Mouse (Mus musculus): ENCODE data around the gene Sult1a1.
"Not testable (repeated sequence)": the region's sequence is repeated elsewhere in the genome, so short reads cannot be mapped to it uniquely, and the experiment has no call there.

The Sult1a1 gene

GRCm38 (mm10) chr7:126696886-126697285 lies 20.7 kb upstream of the Sult1a1 start:
- DNase-seq (ENCODE audit: low spot score in 2 of 2) = no peak

DNA sequence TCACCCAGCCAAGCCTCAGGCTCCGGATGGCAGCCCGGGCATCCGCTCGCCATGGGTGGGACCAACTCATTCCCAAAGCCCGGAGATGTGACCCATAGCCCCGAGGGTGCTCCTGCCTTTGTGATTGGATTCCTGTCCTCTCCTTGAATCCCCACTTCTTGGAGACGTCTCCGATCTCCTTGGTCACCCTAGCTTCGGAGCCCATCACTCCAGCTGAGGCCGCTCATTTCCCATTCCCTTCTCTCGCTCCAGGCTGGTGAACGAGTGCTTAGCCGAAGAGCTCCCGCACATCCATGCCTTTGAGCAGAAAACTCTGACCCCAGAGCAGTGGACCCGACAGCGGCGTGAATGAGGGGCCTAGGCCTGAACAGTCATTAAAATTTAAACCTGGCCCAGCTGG lies 20.1 kb upstream of the Sult1a1 start:
- no peak for DNase-seq (ENCODE audit: low spot score in 2 of 2)

DNA sequence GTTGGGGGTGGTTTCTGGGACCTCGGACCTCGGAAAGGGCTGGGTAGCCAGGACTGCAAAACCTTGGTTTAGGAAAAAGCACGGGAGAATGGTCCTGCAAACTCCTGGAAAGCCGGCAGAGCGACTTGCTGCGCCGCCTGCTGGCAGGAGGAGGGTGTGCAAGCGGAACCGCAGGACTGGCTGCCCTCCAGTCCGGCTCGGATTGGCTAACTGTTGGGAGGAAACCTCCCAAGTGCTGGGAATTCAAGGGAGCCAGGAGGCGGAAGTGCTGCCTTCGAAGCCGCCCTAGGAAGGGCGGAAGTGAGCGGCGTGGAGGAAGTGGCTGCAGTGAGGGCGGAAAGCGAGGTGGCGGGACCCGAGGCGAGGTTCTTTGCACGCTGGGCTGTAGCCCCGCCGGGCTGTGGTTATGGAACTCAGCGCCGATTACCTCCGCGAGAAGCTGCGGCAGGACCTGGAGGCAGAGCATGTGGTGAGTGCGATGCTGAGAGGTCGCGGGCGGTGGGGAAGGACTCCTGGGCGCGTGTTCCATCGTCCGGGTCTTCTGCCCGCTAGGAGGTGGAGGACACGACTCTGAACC lies 19.5 kb upstream of the Sult1a1 start, which contains the start of gene Slx1b:
Gene Slx1b, minus strand, starts transcription at position 154 of the 577 bp plus-strand sequence.
- peak; percentile 84 to 90 for DNase-seq (ENCODE audit: low spot score in 2 of 2)

DNA sequence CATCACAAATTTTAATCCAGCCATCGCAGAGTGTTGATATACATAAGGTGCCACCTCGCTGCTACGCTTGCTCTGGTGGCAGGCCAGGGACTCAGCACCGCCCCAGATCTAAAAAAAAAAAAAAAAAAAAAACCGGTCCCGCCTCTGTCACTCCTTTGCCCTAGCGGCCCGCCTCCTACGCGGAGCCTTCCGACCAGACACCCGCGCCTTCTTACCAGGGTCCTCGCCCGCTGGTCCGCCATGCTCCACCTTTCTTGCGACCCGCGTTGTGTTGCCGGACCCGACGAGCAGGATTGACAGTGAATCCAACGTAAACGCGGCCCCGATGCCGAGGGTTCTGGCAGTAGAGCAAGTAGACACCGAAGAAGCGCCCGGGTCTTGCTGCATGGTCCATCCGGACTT lies 19.0 kb upstream of the Sult1a1 start, which contains the start of gene Bola2:
Gene Bola2, plus strand, starts transcription at position 192 of the 402 bp plus-strand sequence.
- DNase-seq (ENCODE audit: low spot score in 2 of 2) = no peak

- no peak for DNase-seq (ENCODE audit: low spot score in 2 of 2)
Measured at GRCm38 (mm10) chr7:126694441-126695051, 18.3 kb upstream of the Sult1a1 start.

- DNase-seq (ENCODE audit: low spot score in 2 of 2) = no peak
Measured at GRCm38 (mm10) chr7:126693781-126694180, 17.5 kb upstream of the Sult1a1 start.

DNA sequence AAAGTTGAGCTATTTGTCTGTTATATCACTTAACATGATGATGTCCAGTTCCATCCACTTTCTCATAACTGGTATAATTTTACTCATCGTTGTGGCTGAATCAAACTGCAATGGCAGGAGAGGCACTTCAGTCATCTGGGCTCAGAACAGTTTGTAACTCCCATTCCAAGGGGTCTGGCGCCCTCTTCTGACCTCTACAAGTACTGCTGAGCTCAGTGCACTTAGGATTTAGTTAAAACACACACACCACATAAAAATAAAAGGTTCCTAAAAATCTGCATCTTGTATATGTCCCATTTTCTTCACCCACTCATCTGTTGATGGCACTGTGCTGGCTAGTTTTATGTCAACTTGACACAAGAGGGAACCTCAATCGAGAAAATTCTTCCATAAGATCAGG lies 17.0 kb upstream of the Sult1a1 start:
- DNase-seq (ENCODE audit: low spot score in 2 of 2) = peak; percentile 67 to 74

DNA sequence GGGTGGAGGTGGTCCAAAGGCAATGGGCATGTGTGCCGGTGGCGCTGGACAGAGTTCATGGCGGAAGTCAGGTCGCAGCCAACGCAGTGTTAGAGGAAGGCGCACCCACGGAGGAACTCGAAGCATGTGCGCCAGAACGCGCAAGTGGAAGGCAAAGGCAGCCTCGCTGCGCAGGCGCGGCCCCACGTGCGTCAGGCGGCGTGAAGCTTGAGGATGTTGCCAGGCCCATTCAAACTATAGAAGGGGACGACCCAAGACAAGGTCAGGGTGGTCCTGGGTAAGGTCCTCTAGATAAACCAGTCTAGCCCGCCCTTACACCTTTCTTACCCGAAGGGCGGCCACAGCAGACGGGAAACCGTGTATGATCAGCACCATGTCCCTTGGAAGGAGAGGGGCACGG lies 16.2 kb upstream of the Sult1a1 start:
- DNase-seq (ENCODE audit: low spot score in 2 of 2) = no peak

DNA sequence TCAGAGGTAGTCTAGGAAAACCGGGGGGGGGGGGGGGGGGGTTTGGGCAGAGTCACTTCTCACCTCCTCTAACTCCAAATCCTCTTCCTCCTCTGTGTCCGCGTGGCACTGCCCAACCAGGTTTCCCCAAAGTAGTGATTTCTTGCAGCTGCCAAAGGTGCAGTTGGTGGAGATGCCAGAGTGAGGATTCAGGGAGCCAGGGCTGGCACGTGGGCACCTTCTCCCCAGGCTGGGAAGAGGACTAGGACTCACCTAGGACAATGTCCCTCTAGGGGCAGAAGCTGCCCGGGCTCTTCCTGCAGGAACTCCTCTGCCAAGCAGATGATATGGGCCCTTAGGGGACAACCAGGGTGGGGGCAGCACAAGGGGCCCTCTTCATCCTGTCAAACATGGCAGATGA lies 15.4 kb upstream of the Sult1a1 start:
- DNase-seq (ENCODE audit: low spot score in 2 of 2) = no peak

DNA sequence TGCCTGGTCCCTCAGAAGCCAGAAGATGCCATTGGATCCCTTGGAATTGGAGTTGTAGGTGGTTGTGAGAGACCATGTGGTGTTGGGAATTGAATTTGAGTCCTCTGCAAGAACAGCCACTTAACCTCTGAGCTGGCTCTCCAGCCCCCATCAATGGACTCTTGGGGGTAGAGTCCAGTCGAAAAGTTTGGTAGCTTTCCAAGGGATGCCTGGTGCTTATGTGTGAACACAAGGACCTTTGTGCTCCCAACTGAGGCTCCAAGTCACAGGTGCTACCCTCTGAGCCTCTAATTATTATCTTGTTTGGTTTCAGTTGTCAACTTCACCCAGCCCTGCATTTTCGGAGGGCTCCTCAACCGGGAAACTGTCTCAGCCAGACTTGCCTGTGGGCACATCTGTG lies 14.5 kb upstream of the Sult1a1 start:
- no peak for DNase-seq (ENCODE audit: low spot score in 2 of 2)

- no peak for DNase-seq (ENCODE audit: low spot score in 2 of 2)
Measured at GRCm38 (mm10) chr7:126689021-126689420, 12.8 kb upstream of the Sult1a1 start.

GRCm38 (mm10) chr7:126688156-126688555 lies 11.9 kb upstream of the Sult1a1 start:
- DNase-seq (ENCODE audit: low spot score in 2 of 2) = not testable (repeated sequence)

DNA sequence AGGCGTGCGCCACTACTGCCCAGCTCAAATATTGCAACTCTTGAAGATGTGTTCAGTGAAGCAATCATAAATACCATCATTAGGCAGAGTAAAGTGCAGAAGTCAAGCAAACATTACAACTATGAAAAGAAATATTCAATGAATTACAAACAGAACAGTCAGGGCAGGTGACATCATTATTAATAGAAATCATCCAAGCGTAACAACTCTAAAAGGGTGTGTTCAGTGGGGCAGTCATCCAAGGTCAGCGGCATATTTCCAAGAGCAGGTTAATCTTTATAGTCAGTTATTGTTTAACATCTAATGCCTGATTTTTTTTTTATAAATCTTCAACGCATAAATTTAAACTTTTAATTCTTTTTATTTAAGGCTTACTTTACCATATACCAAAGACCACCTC lies 5.0 kb upstream of the Sult1a1 start:
- no peak for DNase-seq (ENCODE audit: low spot score in 2 of 2)

DNA sequence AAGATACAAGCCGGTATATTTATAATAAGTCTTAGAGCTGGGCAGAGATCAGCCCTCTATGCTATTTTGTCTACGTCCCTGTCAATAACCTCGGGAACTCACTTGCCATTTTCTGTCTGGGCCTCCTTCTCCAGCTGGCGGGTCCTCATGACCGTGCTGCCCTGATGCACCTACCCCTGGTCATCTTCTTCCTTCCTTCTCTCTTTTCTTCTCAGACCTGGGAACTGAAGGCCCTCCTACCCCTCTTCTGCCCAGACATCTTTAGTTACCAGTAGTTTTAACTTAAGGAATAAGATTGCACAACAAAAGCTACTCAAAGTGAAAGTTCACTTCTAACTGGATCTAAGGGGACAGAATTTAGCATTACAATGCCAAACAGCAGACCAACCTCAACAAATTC lies 3.5 kb upstream of the Sult1a1 start:
- no peak for DNase-seq (ENCODE audit: low spot score in 2 of 2)

DNA sequence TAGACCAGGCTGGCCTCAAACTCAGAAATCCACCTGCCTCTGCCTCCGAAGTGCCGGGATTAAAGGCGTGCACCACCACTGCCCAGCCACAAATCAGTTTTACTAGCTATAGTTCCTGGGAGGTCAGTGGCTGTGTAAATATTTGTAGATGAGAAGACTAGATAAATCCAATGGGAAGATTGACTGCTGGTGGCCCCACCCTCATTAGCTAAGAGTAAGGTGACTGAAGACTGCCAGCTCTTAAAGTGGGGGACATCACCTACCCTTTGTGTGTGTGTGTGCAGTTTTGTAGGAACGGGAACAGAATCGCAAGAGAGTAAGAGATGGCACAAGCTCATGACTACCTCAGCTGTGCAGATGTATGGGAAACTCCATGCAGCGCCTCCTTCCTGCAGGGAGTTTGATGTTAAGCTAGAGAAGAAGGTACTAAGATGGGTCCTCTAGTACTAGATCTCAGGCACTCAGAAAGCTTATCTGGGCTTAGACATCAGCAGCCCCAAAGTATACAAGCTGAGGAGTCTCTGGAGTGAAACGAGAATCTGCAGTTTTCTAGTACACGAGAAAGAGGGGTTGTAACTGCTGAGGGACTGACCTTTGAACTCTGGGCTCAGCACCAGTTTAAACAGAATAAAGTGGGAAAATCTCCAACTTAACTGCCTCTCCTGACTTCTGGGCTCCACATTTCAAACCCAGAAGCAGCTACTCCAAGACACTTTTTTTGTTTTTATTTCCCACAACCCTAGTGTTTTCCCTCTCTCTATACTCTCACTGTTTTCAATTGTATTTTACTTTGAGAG lies 2.5 kb upstream of the Sult1a1 start:
- DNase-seq (ENCODE audit: low spot score in 2 of 2) = no peak

DNA sequence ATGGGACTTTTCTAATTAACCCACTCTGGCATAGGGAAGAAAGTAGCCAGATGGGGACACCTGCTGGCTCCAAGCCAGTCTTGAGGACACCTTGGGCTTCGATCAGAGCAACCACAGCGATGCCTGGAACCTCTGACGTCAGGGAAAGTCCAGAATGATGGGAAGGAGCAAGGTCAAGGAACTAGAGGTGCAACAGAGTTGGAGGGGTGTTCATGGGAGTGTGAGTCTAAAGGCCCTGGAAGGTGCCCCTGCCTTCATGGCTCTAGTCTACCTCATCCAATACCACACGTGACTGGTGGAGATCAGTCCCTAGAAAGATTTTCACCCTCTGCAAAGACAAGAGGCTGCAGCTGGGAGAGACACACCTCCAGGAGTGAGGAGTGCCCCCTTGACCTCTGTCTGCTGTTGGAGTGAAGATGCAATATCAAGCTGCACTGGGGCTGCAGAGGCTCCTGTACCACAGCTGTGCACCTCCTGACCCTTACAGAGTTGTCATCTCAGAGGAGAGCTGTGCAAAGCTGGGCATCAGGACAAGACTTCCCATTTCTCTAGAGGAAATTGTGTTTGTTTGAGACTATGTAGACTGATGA lies 494 bp upstream of the Sult1a1 start:
- no peak for DNase-seq (ENCODE audit: low spot score in 2 of 2)

GRCm38 (mm10) chr7:126675104-126675503 lies 1.1 kb downstream of the Sult1a1 start:
- DNase-seq (ENCODE audit: low spot score in 2 of 2) = no peak

- DNase-seq (ENCODE audit: low spot score in 2 of 2) = no peak
Measured at GRCm38 (mm10) chr7:126672111-126672510, 4.1 kb downstream of the Sult1a1 start.

DNA sequence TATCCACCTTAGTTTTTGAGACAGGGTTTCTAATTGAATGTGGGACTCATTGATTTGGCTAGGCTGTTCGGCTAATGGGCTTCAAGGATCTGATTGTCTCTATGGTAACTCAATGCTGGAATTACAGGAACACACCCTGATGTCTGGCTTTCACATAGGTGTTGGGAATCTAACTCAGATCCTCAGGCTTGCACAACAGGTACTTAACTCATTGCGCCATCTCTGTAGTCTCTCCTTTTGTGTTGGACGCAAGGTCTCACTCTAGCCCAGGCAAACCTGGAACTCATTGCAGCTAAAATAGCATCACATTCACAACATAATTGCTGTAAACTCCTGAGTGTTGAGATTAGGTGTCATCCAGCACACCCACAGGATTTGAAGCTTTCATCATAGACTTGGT lies 6.1 kb downstream of the Sult1a1 start:
- DNase-seq (ENCODE audit: low spot score in 2 of 2) = no peak

DNA sequence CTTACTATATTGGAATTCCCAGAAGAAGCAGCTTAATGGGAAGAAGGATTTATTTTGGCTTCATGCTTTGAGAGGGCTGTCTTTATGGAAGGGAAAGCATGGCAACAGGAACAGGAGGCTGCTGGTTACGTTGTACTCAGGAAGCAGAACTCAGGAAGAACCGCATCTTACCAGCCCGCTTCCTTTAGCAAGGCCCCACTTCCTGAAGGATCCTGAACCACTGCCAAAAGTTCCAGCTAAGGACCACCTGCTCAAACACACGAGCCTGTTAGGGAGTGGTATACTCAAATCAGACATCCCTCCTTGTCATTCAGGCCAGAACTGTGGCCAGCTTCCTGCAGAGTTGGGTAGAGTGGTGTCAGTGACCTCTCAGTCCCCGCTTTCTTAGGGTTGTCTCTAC lies 7.8 kb downstream of the Sult1a1 start:
- no peak for DNase-seq (ENCODE audit: low spot score in 2 of 2)

DNA sequence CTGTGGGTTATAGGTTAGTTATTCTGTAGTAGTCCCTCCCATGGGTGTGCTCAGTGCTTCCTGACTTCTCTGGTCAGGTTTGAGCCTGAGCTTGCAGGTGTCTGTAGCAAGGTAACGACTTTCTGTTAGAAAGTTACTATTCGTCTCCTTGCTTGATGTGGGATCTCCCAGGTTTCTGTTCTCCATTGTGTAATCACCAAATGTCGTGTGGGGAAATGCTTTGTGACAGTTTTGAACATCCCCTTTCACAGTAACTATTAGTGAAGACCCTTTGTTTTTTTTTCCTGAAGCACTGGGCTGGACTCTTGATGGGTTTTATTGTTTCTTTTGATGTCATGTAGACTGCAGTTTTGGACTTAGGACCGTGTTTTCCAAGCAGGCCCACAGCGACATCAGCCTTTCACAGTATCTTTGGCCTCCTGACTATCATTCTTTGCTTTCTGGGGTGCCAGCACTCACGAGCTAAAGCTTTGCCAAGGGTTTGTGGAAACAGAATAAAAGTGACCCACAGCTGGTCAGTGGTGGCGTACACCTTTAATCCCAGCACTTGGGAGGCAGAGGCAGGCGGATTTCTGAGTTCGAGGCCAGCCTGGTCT lies 8.6 kb downstream of the Sult1a1 start:
- no peak for DNase-seq (ENCODE audit: low spot score in 2 of 2)

DNA sequence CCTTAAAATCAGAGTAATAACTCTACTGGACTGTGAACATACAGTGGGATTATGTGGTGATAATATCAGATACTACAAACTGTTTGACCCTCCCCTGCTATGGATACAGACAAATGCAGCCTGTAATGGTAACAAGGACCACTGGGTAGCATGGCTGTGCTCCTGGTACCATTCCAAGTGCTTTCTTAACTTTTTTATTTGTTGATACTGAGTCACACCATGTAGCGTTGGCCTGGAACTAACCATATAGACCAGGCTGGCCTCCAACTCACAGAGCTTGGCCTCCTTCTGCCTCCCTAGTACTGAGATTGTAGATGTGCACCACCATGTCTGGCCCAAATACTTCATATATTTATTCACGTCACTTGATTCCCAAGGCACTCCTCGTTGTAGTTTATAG lies 11.0 kb downstream of the Sult1a1 start:
- DNase-seq (ENCODE audit: low spot score in 2 of 2) = no peak
